Mouse (Mus musculus) myocyte (in vitro differentiated cells): Measurements from ENCODE around the gene Cisd2. TPM values are rescaled to one million over a fixed set of nuclear protein-coding genes. Genes with fewer than 3 reads are reported as not detected.

Experiments
- H3K27me3 ChIP-seq: one replicate; pipeline ENCODE4 v1.6.1; 2011; ENCODE audit not compliant: control insufficient read depth, insufficient read depth, insufficient read length
- H3K36me3 ChIP-seq: one replicate; pipeline ENCODE4 v1.6.1; 2011; ENCODE audit not compliant: control insufficient read depth, insufficient read depth
- H3K4me2 ChIP-seq: one replicate; pipeline ENCODE4 v1.6.1; 2011; ENCODE audit warnings: low read depth, control low read depth
- H3K4me3 ChIP-seq: one replicate; pipeline ENCODE4 v1.5.1; 2011; ENCODE audit warnings: mild to moderate bottlenecking, control low read depth, moderate library complexity
- H3K79me2 ChIP-seq: one replicate; pipeline ENCODE4 v1.6.1; 2011; ENCODE audit not compliant: control insufficient read depth, insufficient read depth
- H3ac ChIP-seq: one replicate; pipeline ENCODE4 v1.6.1; 2011; ENCODE audit not compliant: control insufficient read depth, insufficient read length
- CEBPB ChIP-seq: IDR thresholded peaks from 2 replicates; pipeline ENCODE4 v1.6.1; 2011; ENCODE audit warnings: mild to moderate bottlenecking, moderate library complexity; ENCODE audit not compliant: poor library complexity, insufficient read depth, severe bottlenecking
- E2F4 ChIP-seq: IDR thresholded peaks from one replicate; pipeline ENCODE4 v1.6.1; 2011; ENCODE audit warnings: mild to moderate bottlenecking, control low read depth, moderate library complexity; ENCODE audit not compliant: insufficient read depth
- MAX ChIP-seq: IDR thresholded peaks from one replicate; pipeline ENCODE4 v1.6.1; 2011; ENCODE audit warnings: low read depth, mild to moderate bottlenecking, control low read depth
- MYOD1 ChIP-seq, 3 experiments: IDR thresholded peaks; one replicate each; pipeline ENCODE4 v1.6.1; 2011; ENCODE audit warnings: control low read depth in 2 of 3, low read depth in 2 of 3, mild to moderate bottlenecking in 2 of 3, moderate library complexity in 1 of 3; ENCODE audit not compliant: insufficient read length in 2 of 3, control insufficient read depth in 1 of 3
- MYOG ChIP-seq, 3 experiments: IDR thresholded peaks; one replicate each; pipeline ENCODE4 v1.6.1; 2011; ENCODE audit warnings: control low read depth in 2 of 3, low read depth in 2 of 3, mild to moderate bottlenecking in 2 of 3; ENCODE audit not compliant: insufficient read length in 2 of 3, control insufficient read depth in 1 of 3, insufficient read depth in 1 of 3
- POLR2A ChIP-seq: IDR thresholded peaks from one replicate; pipeline ENCODE4 v1.6.1; 2011; ENCODE audit warnings: low read depth, mild to moderate bottlenecking, control low read depth, moderate library complexity; ENCODE audit not compliant: insufficient read length
- POLR2AphosphoS2 ChIP-seq: IDR thresholded peaks from one replicate; pipeline ENCODE4 v1.6.1; 2011; ENCODE audit warnings: low read depth, control low read depth; ENCODE audit not compliant: insufficient read length
- REST ChIP-seq: IDR thresholded peaks from one replicate; pipeline ENCODE4 v1.6.1; 2011; ENCODE audit warnings: mild to moderate bottlenecking, control low read depth, moderate library complexity; ENCODE audit not compliant: insufficient read depth, insufficient read length
- SRF ChIP-seq: IDR thresholded peaks from one replicate; pipeline ENCODE4 v1.6.1; 2011; ENCODE audit warnings: low read depth; ENCODE audit not compliant: control insufficient read depth, insufficient read length
- TCF12 ChIP-seq: IDR thresholded peaks from one replicate; pipeline ENCODE4 v1.6.1; 2011; ENCODE audit warnings: mild to moderate bottlenecking, control low read depth; ENCODE audit not compliant: poor library complexity, insufficient read depth, severe bottlenecking
- TCF3 ChIP-seq: IDR thresholded peaks from one replicate; pipeline ENCODE4 v1.6.1; 2011; ENCODE audit warnings: low read depth, control low read depth; ENCODE audit not compliant: insufficient read length
- USF1 ChIP-seq: IDR thresholded peaks from one replicate; pipeline ENCODE4 v1.6.1; 2011; ENCODE audit warnings: low read depth, mild to moderate bottlenecking, control low read depth, moderate library complexity
- polyA plus RNA-seq: library from polyadenylated mRNA; unstranded; fragments of >200 nt; fragmentation: generic; extraction: Trizol; gene quantifications from one replicate; pipeline ENCODE4 v1.2.1, GENCODE M21; 2012; ENCODE audit warnings: missing spikeins

Cisd2 gene
- polyA plus RNA-seq, 1 experiment: 10.8 TPM

DNA sequence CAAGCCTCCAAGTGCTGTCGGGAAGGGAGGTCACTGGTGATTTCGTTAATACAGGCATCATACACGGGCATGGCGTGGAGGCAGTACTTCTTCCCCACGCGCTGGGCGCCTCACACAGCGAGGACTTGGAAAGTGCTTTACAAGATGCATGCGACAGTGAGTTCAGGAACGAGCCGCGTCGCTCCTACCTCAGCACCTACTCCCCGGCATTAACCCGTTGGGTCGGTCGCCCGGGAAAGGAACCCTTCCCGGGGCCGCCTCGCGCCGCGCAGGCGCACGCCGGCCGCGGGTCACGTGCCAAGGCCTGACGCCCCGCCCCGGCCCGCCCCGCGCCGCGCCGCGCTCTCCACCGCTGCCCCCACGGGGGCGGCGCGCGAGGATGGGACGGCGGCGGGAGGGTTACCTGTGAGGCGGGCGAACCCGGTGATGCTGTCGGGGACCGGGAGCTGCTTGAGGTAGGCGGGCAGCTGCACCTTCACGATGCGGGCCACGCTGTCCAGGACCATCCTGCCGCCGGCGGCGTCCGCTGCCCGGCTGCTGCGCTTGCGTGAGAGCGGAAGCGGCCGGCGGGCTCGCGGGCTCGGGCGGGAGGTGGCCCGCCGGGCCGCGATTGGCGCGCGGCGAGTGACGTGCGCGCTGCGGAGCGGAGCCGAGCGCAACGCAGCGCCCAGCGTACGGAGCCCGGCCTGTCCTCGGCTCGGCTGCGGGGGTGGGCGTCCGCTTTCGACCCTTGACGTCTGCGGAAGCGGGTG is 693 bp downstream of the Cisd2 start:
- H3K79me2 ChIP-seq: peaks cover 76% of the 10 kb centered on the region
- TF ChIP-seq TCF12 (no peak), E2F4 (peak; percentile 2), REST (no peak), POLR2A (peak; percentile 79), USF1 (peak; percentile 75), MYOG (IDR thresholded peaks at IDR 0.05; ENCODE audit: control insufficient read depth in 1 of 3, insufficient read depth in 1 of 3, insufficient read length in 2 of 3, low read depth in 2 of 3) (peak in 1 of 3 experiments; percentile 24), TCF3 (no peak), POLR2AphosphoS2 (peak; percentile 91), MYOD1 (IDR thresholded peaks at IDR 0.05; ENCODE audit: control insufficient read depth in 1 of 3, insufficient read length in 2 of 3, low read depth in 2 of 3) (peak in 1 of 3 experiments; percentile 52), CEBPB (no peak)
- H3ac ChIP-seq: peak overlapping the region; percentile 80
- peak overlapping the region; percentile 82 for H3K4me3 ChIP-seq
- no peaks in the 10 kb centered on the region for H3K27me3 ChIP-seq
- peak overlapping the region; percentile 81 for H3K4me2 ChIP-seq
- no peaks in the 10 kb centered on the region for H3K36me3 ChIP-seq

DNA sequence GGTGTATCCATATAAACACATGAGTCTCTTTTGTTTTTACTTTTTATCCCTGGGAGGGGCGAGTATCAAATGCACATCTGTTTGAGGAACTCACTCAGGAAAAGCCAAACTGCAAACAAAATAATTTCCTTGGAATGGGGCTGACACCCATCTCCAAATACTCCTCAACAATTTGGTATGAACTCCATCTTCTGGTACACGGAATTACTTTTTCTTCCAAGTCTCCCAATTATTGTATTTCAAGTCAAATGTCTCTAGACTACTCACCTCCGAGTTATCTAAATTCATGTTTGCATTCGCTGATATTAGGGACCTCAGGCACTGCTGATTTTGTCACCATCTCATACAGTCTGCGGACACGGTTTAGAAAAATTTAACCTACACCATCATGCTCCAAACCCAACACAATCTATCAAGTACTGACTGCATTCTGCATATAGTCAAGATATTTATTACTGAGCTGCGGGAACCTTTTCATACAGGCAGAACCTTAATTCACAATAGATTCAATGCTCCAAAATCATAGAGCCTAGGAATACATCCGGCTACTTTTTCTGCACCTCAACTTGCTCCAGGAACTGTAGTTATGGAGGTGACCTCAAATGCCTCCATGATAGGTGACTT is 1.4 kb downstream of the Cisd2 start:
- no peak for TF ChIP-seq POLR2A
- TF ChIP-seq USF1: no peak
- no peak for TF ChIP-seq TCF12
- no peak for TF ChIP-seq MYOG (IDR thresholded peaks at IDR 0.05; ENCODE audit: control insufficient read depth in 1 of 3, insufficient read depth in 1 of 3, insufficient read length in 2 of 3, low read depth in 2 of 3)
- no peak for TF ChIP-seq POLR2AphosphoS2
- no peak for TF ChIP-seq SRF

DNA sequence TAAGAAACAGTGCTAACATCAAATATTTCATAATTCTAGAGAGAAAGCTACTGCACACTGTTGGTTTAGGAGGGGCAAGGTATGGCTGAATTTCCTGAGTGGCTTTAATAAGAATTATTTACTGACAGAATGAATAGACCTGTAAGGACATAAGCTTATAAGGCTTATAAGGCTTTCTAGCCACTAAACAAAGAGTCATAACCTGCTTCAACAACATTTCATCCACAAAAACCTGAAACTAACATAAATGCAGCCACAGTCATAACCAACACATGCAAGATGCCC is 2.5 kb downstream of the Cisd2 start:
- no peak overlapping the region for H3K4me3 ChIP-seq

More for the DNA sequence above, 1.4 kb downstream of the Cisd2 start:
- Histone ChIP-seq H3ac (peak overlapping the region; percentile 80), H3K79me2 (peaks cover 77% of the 10 kb centered on the region), H3K4me2 (peak overlapping the region; percentile 74), H3K36me3 (no peaks in the 10 kb centered on the region), H3K4me3 (peak overlapping the region; percentile 82), H3K27me3 (no peaks in the 10 kb centered on the region)

DNA sequence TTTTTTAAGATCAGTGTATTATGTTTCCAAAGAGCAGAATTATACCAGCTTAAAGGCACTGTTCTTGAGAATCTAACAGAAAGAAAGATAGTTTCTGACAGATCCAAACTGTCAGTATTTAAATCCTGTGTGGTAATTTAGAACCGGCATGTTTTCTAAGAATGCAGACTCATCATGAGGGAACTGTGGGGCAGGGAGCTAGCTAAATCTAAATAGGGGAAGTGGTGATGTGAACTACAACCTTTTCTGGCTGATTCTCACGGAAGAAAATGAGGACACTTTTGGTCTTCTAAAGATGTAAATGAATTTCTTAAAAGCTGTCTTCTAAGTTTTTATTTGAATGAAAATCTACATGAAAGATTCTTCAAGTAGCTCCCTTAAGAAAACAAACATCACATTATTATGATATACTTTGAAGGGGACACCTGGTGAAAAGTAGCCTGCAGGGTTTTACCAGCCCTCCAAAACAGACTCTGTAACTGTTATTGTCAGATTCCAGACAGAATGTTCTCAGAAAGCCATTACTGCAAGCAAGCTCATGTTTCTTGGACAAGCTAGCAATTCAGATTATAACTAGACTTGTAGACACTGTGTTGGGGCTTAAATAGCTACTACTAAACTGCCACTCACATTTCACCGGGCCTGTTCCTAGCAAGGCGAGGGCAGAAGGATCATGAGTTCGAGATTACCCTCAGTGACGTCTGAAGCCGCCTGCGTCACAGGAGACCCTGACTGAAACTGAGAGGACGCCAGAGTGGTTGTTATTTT is 3.0 kb downstream of the Cisd2 start:
- Histone ChIP-seq H3ac (no peak overlapping the region), H3K4me3 (no peak overlapping the region), H3K4me2 (no peak overlapping the region), H3K27me3 (no peaks in the 10 kb centered on the region), H3K79me2 (peaks cover 85% of the 10 kb centered on the region), H3K36me3 (peaks cover 5% of the 10 kb centered on the region)
- no peak for TF ChIP-seq POLR2AphosphoS2
- TF ChIP-seq E2F4: no peak
- no peak for TF ChIP-seq SRF
- TF ChIP-seq USF1: no peak
- TF ChIP-seq MAX: no peak
- no peak for TF ChIP-seq TCF3

More for the DNA sequence above, 2.5 kb downstream of the Cisd2 start:
- no peak overlapping the region for H3ac ChIP-seq
- peaks cover 4% of the 10 kb centered on the region for H3K36me3 ChIP-seq
- peaks cover 83% of the 10 kb centered on the region for H3K79me2 ChIP-seq
- H3K27me3 ChIP-seq: no peaks in the 10 kb centered on the region
- peak overlapping the region; percentile 74 for H3K4me2 ChIP-seq
- TF ChIP-seq TCF12 (no peak), USF1 (no peak), MYOG (IDR thresholded peaks at IDR 0.05; ENCODE audit: control insufficient read depth in 1 of 3, insufficient read depth in 1 of 3, insufficient read length in 2 of 3, low read depth in 2 of 3) (no peak), POLR2A (no peak), REST (no peak), SRF (no peak), TCF3 (no peak), CEBPB (no peak), E2F4 (no peak), MAX (no peak), MYOD1 (IDR thresholded peaks at IDR 0.05; ENCODE audit: control insufficient read depth in 1 of 3, insufficient read length in 2 of 3, low read depth in 2 of 3) (no peak), POLR2AphosphoS2 (no peak)
